Mouse (Mus musculus) kidney, embryonic 16.5 days (tissue): Measurements from ENCODE around the gene Gm10638. TPM values are rescaled to one million over a fixed set of nuclear protein-coding genes. Genes with fewer than 3 reads are reported as not detected.

Experiments used
- ATAC-seq: fragments of 200-750 bp; cut with Nextera tagmentation; 2 replicates; pipeline ENCODE4 v1.8.0; 2017; ENCODE audit warnings: moderate TSS enrichment; ENCODE audit not compliant: low FRiP score, low TSS enrichment
- H3K27ac ChIP-seq: fragments of 300-500 bp; sonication (generic); 2 replicates; pipeline ENCODE4 v1.5.1; 2014; ENCODE audit warnings: low read length
- H3K27me3 ChIP-seq: fragments of 300-500 bp; sonication (generic); 2 replicates; pipeline ENCODE4 v1.6.1; 2014; ENCODE audit warnings: low read length, control low read depth, mixed read lengths; ENCODE audit not compliant: insufficient read depth
- H3K36me3 ChIP-seq: fragments of 300-500 bp; sonication (generic); 2 replicates; pipeline ENCODE4 v1.6.1; 2014; ENCODE audit warnings: low read length, control low read depth, mixed read lengths; ENCODE audit not compliant: insufficient read depth
- H3K4me1 ChIP-seq: fragments of 300-500 bp; sonication (generic); 2 replicates; pipeline ENCODE4 v1.6.1; 2014; ENCODE audit warnings: low read length, control low read depth, mixed read lengths; ENCODE audit not compliant: insufficient read depth
- H3K4me2 ChIP-seq: fragments of 300-500 bp; sonication (generic); replicated peaks from 2 replicates; pipeline ENCODE4 v1.6.1; 2014; ENCODE audit warnings: low read depth, low read length
- H3K4me3 ChIP-seq: fragments of 300-500 bp; sonication (generic); 2 replicates; pipeline ENCODE4 v1.5.1; 2014; ENCODE audit warnings: mild to moderate bottlenecking, low read length
- H3K9ac ChIP-seq: fragments of 300-500 bp; sonication (generic); replicated peaks from 2 replicates; pipeline ENCODE4 v1.6.1; 2014; ENCODE audit warnings: low read length
- H3K9me3 ChIP-seq: fragments of 300-500 bp; sonication (generic); 2 replicates; pipeline ENCODE4 v1.6.1; 2016; ENCODE audit warnings: low read length, control low read depth
- WGBS: fragments of 180-500 bp; shearing (Covaris S2); extraction: QIAGEN DNeasy Blood & Tissue Kit; methylation state at CpG from one replicate; pipeline ENCODE4 v1.1.7; 2014; 5-methylcytosine and 5-hydroxymethylcytosine counted together
- polyA plus RNA-seq: library from polyadenylated mRNA; unstranded; fragments of >200 nt; fragmentation: Nextera tagmentation; extraction: Ambion mirVana; gene quantifications from 2 replicates; pipeline ENCODE4 v1.2.1, GENCODE M21; 2015

Gene Gm10638
- polyA plus RNA-seq, result 2.6 and 3.5 TPM in 2 replicates

DNA sequence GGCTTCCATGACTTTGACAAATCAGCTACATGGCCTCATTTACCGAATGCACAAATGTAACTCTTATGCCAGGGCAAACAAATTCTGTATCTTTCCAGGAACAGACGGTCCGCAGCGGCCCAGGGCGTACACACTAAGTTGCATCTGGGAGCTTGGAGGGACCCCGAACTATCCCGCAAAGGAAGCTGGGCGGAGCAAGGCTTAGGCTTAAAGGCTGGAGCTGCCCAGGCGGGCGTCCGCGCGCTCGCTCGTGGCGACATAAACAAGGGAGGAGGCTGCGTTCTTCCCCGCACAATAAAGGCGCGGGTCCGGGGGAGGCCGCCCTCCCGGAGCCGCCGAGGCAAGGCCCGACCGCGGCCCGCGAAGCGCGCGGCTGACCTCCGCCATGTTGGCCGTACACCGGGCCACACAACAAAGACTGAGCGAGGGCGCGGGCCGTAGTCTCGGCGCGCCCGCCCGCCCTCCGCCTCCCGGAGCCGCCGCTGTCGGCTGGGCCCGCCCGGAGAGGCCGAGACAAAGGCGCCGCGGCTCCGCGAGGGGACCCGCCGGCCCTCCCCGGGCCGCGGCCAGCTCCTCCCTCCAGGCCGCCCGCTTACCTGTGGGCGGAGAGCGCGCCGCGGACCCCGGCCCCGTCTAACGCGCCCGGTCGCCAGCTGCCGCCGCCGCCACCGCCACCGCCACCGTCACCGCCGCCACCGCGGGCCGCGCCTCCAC is at the start of gene Gm10638, which contains the start of gene Siah1a:
TSS of gene Gm10638 (plus strand) at position 479 of the 714 bp plus-strand sequence.
TSS of gene Siah1a (minus strand) at position 714 of the 714 bp plus-strand sequence.
- Histone ChIP-seq H3K4me3 (peak within 1 kb of the TSS; percentile 72), H3K4me2 (peak within 1 kb of the TSS; percentile 91), H3K27me3 (no peaks in the 10 kb centered on the region), H3K36me3 (no peaks in the 10 kb centered on the region), H3K27ac (peak within 1 kb of the TSS; percentile 94), H3K9ac (peak within 1 kb of the TSS; percentile 99), H3K4me1 (peaks cover 15% of the 10 kb centered on the region), H3K9me3 (no peaks in the 10 kb centered on the region)
- WGBS, result under 1% methylated on average over 41 of the region's 88 CpGs
- peak; percentile 89 for ATAC-seq

DNA sequence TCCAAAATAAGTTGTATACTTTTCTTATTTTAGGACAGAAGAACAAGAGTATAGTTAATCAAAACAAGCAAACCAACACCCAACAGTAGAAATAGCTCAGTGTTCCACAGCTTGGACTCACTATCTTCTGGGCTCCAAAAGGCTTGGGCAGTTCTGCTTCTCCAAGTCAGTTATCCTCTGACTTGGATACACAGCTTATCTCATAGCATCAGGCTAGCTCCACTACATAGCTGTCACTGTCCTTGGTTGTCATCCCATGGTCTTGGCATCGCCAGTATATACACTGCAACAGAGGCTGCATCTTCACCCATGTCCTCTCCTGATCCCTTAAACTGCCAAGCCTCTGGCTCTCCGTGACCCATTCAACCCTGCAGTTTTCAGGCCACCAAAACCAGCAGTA is 49.8 kb upstream of the Gm10638 start:
- no peak overlapping the region for H3K4me3 ChIP-seq
- no peak overlapping the region for H3K27ac ChIP-seq
- H3K9me3 ChIP-seq, result no peaks in the 10 kb centered on the region
- H3K4me1 ChIP-seq, result no peaks in the 10 kb centered on the region
- no peak overlapping the region for H3K9ac ChIP-seq
- no peak for ATAC-seq
- WGBS, result 97% methylated on average over 2 of the region's 2 CpGs
- no peaks in the 10 kb centered on the region for H3K27me3 ChIP-seq
- no peak overlapping the region for H3K4me2 ChIP-seq
- no peaks in the 10 kb centered on the region for H3K36me3 ChIP-seq

DNA sequence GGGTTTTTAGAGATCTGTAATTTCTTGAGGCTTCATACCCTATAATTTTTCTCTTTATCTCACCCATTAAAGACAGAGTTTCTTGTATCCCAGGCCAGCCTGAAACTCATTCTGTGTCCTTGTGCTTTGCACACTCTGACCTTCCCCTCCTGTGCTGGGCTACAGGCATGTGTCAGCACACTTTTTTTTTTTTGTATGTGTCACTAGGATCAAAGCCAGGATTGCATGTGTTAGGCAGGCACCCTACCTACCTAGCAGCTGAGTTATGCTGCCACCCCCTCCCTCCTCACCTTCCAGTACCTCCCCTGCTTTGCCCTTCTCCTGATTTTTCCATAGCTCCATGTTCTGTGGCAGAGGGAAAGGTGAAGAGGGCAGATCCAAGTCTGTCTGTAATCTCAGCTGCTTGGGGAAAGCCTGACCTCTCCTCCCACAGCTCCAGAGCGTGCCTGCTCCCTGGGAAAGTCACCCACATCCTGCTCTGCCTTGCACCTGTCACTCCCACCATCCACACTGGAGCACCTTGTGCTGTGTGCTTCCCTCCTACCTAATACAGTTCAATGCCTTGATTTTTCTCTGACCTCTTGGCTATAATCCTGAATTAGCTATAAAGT is 46.6 kb upstream of the Gm10638 start:
- H3K36me3 ChIP-seq, result no peaks in the 10 kb centered on the region
- H3K9ac ChIP-seq, result no peak overlapping the region
- WGBS, result 46% methylated on average over 1 of the region's 1 CpGs
- H3K27me3 ChIP-seq, result no peaks in the 10 kb centered on the region
- ATAC-seq, result no peak
- H3K4me1 ChIP-seq, result no peaks in the 10 kb centered on the region
- no peak overlapping the region for H3K4me3 ChIP-seq
- H3K27ac ChIP-seq, result no peak overlapping the region
- H3K4me2 ChIP-seq, result no peak overlapping the region
- H3K9me3 ChIP-seq, result no peaks in the 10 kb centered on the region

DNA sequence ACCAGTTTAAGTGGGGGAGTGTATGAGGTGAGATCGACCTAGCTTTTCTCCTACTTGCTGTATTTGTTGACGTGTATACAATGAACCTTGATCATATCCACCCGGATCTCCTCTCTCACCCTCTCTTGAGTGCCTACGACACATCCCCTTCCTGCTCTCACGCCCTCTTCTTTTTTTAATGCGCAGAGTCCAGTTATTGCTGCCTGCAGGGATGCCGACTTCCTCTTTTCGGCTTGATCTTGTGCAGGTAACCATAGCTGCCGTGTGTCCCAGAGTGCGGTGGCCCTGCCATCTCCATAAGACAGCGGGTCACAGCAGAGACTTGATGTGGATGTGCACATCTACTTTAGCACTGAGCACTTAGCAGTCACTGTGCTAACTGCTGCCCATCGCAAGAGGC is 46.0 kb upstream of the Gm10638 start:
- 67% methylated on average over 12 of the region's 12 CpGs for WGBS
- H3K9me3 ChIP-seq, result no peaks in the 10 kb centered on the region

DNA sequence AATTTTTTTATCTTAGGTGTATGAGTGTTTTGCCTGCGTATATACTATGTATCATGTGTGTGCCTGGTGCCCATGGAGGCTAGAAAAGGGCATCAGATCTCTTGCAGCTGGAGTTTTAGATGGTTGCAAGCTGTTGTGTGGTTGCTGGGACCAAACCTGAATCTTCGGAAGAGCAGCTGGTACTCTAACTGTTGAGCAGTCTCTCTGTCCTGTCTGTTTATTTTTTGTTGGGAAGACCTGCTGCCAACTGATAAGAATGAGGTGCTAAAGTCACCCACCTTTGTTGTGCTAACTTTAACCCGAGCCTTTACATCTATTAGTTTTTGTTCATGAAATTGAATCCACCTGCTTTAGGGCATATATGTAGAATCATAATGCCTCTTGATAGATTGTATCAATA is 43.0 kb upstream of the Gm10638 start:
- no peak for ATAC-seq
- no peaks in the 10 kb centered on the region for H3K9me3 ChIP-seq
- no peak overlapping the region for H3K4me3 ChIP-seq
- H3K27me3 ChIP-seq, result no peaks in the 10 kb centered on the region
- H3K4me2 ChIP-seq, result no peak overlapping the region
- no peak overlapping the region for H3K27ac ChIP-seq
- 88% methylated on average over 3 of the region's 3 CpGs for WGBS
- no peak overlapping the region for H3K9ac ChIP-seq
- no peaks in the 10 kb centered on the region for H3K4me1 ChIP-seq
- H3K36me3 ChIP-seq, result no peaks in the 10 kb centered on the region

More for the DNA sequence above, 46.0 kb upstream of the Gm10638 start:
- no peak overlapping the region for H3K4me2 ChIP-seq
- H3K27me3 ChIP-seq, result no peaks in the 10 kb centered on the region
- H3K9ac ChIP-seq, result no peak overlapping the region
- H3K36me3 ChIP-seq, result no peaks in the 10 kb centered on the region
- H3K4me1 ChIP-seq, result no peaks in the 10 kb centered on the region
- no peak overlapping the region for H3K27ac ChIP-seq
- ATAC-seq, result no peak
- no peak overlapping the region for H3K4me3 ChIP-seq

DNA sequence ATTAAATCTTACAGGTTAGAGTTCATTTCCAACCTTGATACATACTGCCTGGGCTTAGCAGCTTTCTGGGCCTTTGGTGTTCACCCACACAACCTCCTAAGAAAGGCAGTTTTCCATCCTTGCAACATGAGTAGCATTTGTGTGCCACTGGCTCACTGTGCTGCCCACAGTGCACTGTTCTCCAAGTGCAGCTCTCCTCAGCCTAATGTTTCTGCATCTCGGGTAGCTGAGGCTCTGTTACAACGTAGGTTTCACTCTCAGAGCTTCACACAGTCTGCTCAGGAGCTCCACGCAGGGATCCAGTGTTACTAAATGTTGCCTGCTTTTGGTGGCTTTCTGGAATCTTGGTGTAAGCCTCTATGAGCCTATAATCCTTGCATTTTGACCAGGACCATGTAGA is 40.2 kb upstream of the Gm10638 start:
- 0 out of 2 replicates have a peak, but pooled peaks cover 4% of the 10 kb centered on the region for H3K36me3 ChIP-seq
- H3K4me1 ChIP-seq, result no peaks in the 10 kb centered on the region
- H3K4me2 ChIP-seq, result no peak overlapping the region
- 72% methylated on average over 3 of the region's 3 CpGs for WGBS
- no peaks in the 10 kb centered on the region for H3K9me3 ChIP-seq
- no peak overlapping the region for H3K27ac ChIP-seq
- no peak for ATAC-seq
- no peak overlapping the region for H3K9ac ChIP-seq
- no peak overlapping the region for H3K4me3 ChIP-seq
- no peaks in the 10 kb centered on the region for H3K27me3 ChIP-seq

DNA sequence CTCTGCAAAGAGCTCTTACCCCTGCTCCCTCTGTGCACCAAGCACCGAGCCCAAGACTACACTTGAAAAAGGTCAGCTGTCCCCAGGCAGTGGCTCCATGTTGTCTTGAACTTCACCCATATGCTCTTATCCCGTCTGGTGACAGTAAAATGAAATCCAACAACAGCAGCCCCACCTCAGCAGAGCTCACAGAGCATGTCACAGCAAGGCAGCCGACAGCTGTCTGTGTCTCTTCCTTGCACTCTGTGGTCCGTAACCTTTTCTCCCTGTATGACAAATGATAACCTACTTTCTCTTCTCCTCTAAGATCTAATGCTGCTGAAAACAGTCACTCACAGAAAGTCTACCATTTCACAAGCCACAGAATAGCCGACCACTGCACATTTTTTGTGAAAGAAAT is 38.7 kb upstream of the Gm10638 start:
- Histone ChIP-seq H3K27me3 (no peaks in the 10 kb centered on the region), H3K36me3 (peaks cover 4% of the 10 kb centered on the region; the same call in 1 of the 2 replicates), H3K9me3 (no peaks in the 10 kb centered on the region), H3K4me3 (no peak overlapping the region), H3K4me2 (no peak overlapping the region), H3K27ac (no peak overlapping the region), H3K9ac (no peak overlapping the region), H3K4me1 (no peaks in the 10 kb centered on the region)
- 55% methylated on average over 5 of the region's 5 CpGs for WGBS
- ATAC-seq, result no peak

DNA sequence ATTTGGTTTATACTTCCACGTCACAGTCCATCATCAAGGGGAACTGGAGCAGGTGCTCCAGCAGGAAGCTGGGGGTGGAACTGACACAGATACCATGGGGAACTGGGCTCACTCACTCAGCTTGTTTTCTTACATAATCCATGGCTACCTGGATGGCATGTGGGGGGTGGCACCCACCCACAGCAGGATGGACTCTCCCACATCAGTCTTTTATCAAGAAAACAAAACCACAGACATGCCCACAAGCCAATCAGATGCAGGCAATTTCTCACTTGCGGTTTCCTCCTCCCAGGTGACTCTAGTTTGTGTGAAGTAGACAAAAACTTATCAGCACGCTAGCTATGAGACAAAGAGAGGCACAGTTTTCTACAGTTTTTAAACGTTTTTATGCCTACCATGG is 37.6 kb upstream of the Gm10638 start:
- H3K9me3 ChIP-seq, result no peaks in the 10 kb centered on the region
- no peak overlapping the region for H3K4me3 ChIP-seq
- peaks cover 7% of the 10 kb centered on the region for H3K36me3 ChIP-seq
- H3K4me1 ChIP-seq, result no peaks in the 10 kb centered on the region
- 71% methylated on average over 4 of the region's 4 CpGs for WGBS
- H3K27me3 ChIP-seq, result no peaks in the 10 kb centered on the region
- no peak for ATAC-seq
- H3K9ac ChIP-seq, result no peak overlapping the region
- H3K4me2 ChIP-seq, result no peak overlapping the region
- H3K27ac ChIP-seq, result no peak overlapping the region

DNA sequence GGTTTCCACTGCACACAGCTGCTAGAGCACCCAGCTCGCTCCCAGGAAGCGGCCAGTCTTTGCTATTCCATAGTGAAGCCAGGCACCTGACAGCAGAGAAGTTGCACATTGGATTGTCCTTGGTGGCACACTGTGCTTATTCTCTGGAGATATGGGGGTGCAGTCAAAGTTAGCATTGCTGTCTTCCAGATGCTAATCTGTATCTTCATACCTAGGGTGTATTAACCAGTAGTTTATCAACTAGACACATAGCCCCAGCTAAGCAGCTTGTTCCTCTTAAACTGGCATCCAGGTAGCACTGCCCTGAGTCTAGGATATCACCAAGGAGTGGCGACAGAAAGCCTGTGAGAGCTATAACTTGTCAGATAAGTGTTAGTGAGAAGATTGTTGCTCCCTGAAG is 32.9 kb upstream of the Gm10638 start:
- H3K27ac ChIP-seq, result no peak overlapping the region
- no peak overlapping the region for H3K9ac ChIP-seq
- peaks cover 16% of the 10 kb centered on the region for H3K36me3 ChIP-seq
- H3K4me2 ChIP-seq, result no peak overlapping the region
- no peaks in the 10 kb centered on the region for H3K27me3 ChIP-seq
- ATAC-seq, result no peak
- H3K9me3 ChIP-seq, result no peaks in the 10 kb centered on the region
- no peaks in the 10 kb centered on the region for H3K4me1 ChIP-seq
- no peak overlapping the region for H3K4me3 ChIP-seq
- WGBS, result 94% methylated on average over 3 of the region's 3 CpGs
